Mouse (Mus musculus): ENCODE measurements at regions not wholly inside any gene's neighbourhood (a gene's known extent, or its start where the extent isn't known, plus 50 kb on each side); places are given as distances from the start of the nearest gene placed in this dataset.

DNA sequence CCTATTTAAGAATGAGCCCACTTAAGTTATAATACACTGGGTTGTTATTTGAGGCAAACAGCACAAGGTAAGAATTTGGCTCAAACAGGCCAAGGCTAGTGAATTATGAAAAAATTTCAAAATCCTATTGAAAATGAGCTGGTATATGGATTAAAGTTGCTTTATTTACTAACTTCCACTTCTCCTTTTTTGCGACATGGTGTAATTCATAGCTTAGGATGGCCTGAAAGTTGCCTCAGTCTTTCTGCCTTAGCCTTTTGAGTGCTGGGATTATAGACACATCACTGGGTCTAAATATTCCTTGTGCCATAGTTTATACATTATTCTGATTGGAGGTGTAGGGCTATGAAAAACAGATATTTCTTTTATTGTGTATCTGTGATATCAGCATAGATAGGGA is 81.9 kb downstream of the Edem1 start:
- no peak for DNase-seq (ENCODE audit: low read depth, low spot score)

DNA sequence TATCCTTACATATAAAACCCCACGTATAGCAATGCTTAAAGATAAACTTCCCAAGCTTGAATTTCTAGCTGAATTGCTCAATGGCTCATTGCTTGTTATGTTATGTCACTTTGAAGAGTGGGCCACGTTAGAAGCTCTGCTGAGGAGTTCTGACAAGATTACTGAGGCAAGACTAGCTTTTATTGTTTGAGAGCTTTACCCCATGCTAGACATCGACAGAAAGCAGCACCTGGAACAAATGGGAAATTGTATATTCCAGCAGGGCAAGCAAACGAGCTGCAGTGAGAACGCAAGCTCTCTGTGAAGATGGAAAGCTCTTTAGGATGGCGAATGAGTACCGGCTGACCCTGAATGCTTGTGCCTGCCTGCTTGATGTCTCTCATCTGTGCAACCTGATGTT is 84.1 kb downstream of the Edem1 start:
- DNase-seq (ENCODE audit: low read depth, low spot score) = no peak

GRCm38 (mm10) chr6:108919372-108919913 is 91.0 kb downstream of the Edem1 start:
- no peak for DNase-seq (ENCODE audit: low read depth, low spot score)

DNA sequence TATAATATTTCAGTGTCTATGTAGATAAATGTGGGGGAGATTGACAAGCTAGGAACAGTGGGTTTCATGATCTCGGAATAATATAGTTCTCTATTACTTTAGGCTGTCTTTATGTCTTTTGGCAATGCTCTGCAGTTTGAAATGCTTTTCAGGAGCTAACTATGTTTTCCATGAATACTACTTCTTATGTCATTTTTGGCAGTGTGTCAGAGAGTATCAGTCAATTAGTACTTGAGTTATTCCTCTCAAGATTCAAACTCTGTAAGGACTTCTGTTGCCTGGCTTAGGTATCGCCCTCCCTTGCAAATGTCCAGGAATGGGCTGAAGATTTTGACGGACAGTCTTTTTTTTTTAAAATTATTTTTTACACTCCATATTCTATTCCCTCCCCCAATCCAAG is 92.7 kb downstream of the Edem1 start:
- DNase-seq (ENCODE audit: low read depth, low spot score) = no peak

- no peak for DNase-seq (ENCODE audit: low read depth, low spot score)
Measured at GRCm38 (mm10) chr6:108922564-108922963, 94.1 kb downstream of the Edem1 start.

DNA sequence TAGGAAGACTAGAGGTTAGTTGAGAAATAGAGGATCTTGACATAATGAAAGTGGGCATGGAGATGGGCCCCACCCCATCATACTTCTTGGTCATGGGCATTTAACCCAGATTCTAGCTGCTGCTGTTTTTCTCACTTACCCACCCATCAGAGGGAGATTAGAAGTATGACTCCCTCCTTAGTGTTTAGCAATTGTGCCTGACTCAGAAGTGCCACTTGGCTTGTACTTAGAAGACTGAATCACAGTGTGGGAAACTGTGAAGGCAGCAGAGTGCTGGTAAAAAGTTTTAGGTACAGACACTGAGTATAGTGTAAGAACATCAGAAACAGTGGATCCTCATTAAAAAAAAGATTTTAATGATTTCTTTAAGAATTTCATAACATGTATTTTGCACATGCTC is 100.5 kb downstream of the Edem1 start:
- DNase-seq (ENCODE audit: low read depth, low spot score) = no peak

GRCm38 (mm10) chr6:108938646-108939045 is 110.2 kb downstream of the Edem1 start:
- DNase-seq (ENCODE audit: low read depth, low spot score) = no peak

DNA sequence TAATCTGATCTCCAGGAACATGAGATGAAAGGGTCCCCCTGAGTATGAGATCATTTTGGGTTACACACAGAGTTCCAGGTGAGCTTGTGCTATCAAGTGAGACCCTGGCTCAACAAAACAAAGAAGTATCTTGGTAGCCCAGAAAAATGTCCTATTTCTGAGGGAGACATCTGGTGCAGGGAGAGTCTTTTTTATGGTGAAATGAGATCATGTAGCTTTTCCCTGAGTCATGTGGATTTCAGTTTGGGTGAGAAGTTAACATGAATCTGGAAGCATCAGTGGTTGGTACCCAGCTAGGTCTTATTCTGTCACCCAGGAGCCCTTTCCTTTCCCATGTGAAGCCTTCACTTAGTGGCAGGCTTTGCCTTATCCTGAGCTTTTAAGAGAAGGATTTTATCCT is 113.8 kb downstream of the Edem1 start:
- no peak for DNase-seq (ENCODE audit: low read depth, low spot score)

GRCm38 (mm10) chr6:108952389-108952788 is 123.9 kb downstream of the Edem1 start:
- no peak for DNase-seq (ENCODE audit: low read depth, low spot score)

GRCm38 (mm10) chr6:108962810-108963209 is 134.4 kb downstream of the Edem1 start:
- DNase-seq (ENCODE audit: low read depth, low spot score) = no peak

DNA sequence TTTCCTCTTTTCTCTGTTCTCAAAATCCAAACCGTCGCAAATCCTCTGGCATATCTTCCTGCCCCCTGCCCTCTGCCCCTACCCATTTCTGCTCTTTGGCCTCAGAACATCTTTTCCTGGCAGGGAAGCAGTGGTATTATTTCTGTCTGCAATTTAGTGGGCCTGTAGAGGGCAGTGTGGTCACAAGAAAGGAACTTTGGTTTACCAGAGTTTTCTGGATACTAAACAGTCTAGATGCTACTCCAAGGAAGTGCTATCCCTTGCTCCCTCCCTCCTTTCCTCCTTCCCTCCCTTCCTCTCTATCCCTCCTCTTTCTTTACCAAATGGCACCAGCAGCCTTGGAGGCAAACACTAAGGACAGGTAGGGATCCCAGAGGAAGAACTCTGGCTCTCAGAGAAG is 134.9 kb downstream of the Edem1 start:
- DNase-seq (ENCODE audit: low read depth, low spot score) = peak; percentile 39

GRCm38 (mm10) chr6:108969477-108970176 is 141.2 kb downstream of the Edem1 start:
- no peak for DNase-seq (ENCODE audit: low read depth, low spot score)

GRCm38 (mm10) chr6:108971415-108972089 is 143.1 kb downstream of the Edem1 start:
- no peak for DNase-seq (ENCODE audit: low read depth, low spot score)

GRCm38 (mm10) chr6:108973701-108974100 is 145.3 kb downstream of the Edem1 start:
- no peak for DNase-seq (ENCODE audit: low read depth, low spot score)

DNA sequence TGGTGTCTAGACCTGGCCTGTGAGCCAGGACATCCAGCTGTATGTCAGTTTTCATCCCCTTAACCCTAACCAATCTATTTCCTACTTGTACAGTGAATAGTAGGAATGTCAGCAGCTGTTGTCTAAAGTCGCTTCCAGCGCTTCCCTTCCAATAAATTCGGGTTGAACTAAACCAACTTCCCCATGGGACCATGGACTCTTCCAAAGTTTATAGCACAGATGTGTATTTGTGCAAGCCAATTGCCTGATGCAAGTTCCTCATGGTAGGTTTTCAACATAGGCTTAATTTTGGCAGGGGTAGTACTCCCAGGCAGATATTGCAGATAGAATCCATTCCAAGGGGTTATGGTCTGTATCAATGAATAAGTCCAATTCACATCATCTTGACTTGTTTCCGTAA is 161.1 kb downstream of the Edem1 start:
- no peak for DNase-seq (ENCODE audit: low read depth, low spot score)

- DNase-seq (ENCODE audit: low read depth, low spot score) = no peak
Measured at GRCm38 (mm10) chr6:108993743-108994142, 165.3 kb downstream of the Edem1 start.

- DNase-seq (ENCODE audit: low read depth, low spot score) = no peak
Measured at GRCm38 (mm10) chr6:109004443-109004842, 176.0 kb downstream of the Edem1 start.

DNA sequence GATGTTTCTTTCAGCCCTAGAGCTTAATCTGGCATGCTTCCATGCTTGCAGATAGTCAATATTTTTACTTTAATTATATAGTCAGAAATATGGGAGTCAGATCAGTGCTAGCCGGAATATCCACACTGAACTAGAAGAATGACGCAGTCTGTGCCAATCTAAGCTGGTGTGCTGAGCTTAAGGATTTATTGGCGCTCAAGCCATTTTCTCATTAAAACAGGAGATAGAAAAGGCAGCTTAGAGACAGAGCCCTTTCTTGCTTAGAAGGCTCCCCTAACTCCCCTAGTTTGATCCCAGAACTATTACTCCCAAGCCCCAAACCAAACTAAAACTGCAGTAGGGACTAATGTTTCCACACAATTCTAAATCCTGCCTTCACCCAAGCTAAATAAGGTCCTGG is 180.9 kb downstream of the Edem1 start:
- no peak for DNase-seq (ENCODE audit: low read depth, low spot score)

- no peak for DNase-seq (ENCODE audit: low read depth, low spot score)
Measured at GRCm38 (mm10) chr6:109009793-109010192, 181.4 kb downstream of the Edem1 start.

GRCm38 (mm10) chr6:109019731-109020130 is 191.3 kb downstream of the Edem1 start:
- DNase-seq (ENCODE audit: low read depth, low spot score) = no peak
